Mouse (Mus musculus) heart, postnatal 25 days (tissue): ENCODE results near the gene Slco3a1. TPM values are rescaled to one million over a fixed set of nuclear protein-coding genes. Genes with fewer than 3 reads are reported as not detected.

ENCODE experiments used
- DNase-seq: peaks from one replicate; pipeline ENCODE4 v3.0.0; 2022; ENCODE audit warnings: low spot score
- intact Hi-C: fragments of 180-260 bp; cut with DNase I; formaldehyde crosslinking; loops from one replicate; pipeline ENCODE4 v1.15.1; 2025
- total RNA-seq, 2 experiments: library from RNA; stranded (reverse); gene quantifications; 2 replicates each; pipeline ENCODE4 v1.2.3; 2021

Gene Slco3a1
- total RNA-seq, 2 experiments from 2014 or later: 95.3 to 105 TPM

- no peak for DNase-seq
- intact Hi-C loops: loop anchor here (2.0 to 10.0 kb wide), 2 partner anchors 186 to 366 kb away; partner anchors contain the start of gene Slco3a1
These were observed 186.2 kb downstream of the Slco3a1 start for GRCm38 (mm10) chr7:74368256-74368980.

- intact Hi-C loops: loop anchor here (10.0 kb wide), 1 partner anchor 367 kb away; no protein-coding TSS in a partner anchor
- no peak for DNase-seq
These were observed 187.2 kb downstream of the Slco3a1 start for GRCm38 (mm10) chr7:74367350-74367749.

GRCm38 (mm10) chr7:74365623-74366022 is 189.0 kb downstream of the Slco3a1 start:
- intact Hi-C loops: loop anchor here (10.0 kb wide), 1 partner anchor 369 kb away; no protein-coding TSS in a partner anchor

GRCm38 (mm10) chr7:74364956-74365355 is 189.6 kb downstream of the Slco3a1 start:
- no peak for DNase-seq
- intact Hi-C loops: loop anchor here (10.0 kb wide), 1 partner anchor 370 kb away; no protein-coding TSS in a partner anchor

More at GRCm38 (mm10) chr7:74365623-74366022, 189.0 kb downstream of the Slco3a1 start:
- no peak for DNase-seq

- no peak for DNase-seq
These were observed 191.1 kb downstream of the Slco3a1 start for GRCm38 (mm10) chr7:74363440-74363839.

GRCm38 (mm10) chr7:74361677-74362076 is 192.9 kb downstream of the Slco3a1 start:
- intact Hi-C loops: loop anchor here (10.0 kb wide), 1 partner anchor 373 kb away; no protein-coding TSS in a partner anchor
- no peak for DNase-seq

More at GRCm38 (mm10) chr7:74363440-74363839, 191.1 kb downstream of the Slco3a1 start:
- intact Hi-C loops: loop anchor here (10.0 kb wide), 1 partner anchor 371 kb away; no protein-coding TSS in a partner anchor

- intact Hi-C loops: loop anchor here (2.0 kb wide), 1 partner anchor 332 kb away; no protein-coding TSS in a partner anchor
These were observed 197.6 kb downstream of the Slco3a1 start for GRCm38 (mm10) chr7:74357027-74357426.

GRCm38 (mm10) chr7:74354527-74355256 is 199.9 kb downstream of the Slco3a1 start:
- no peak for DNase-seq
- intact Hi-C loops: loop anchor here (2.0 to 5.0 kb wide), 2 partner anchors 47 to 700 kb away; no protein-coding TSS in a partner anchor

More at GRCm38 (mm10) chr7:74357027-74357426, 197.6 kb downstream of the Slco3a1 start:
- no peak for DNase-seq

- no peak for DNase-seq
- intact Hi-C loops: loop anchor here (2.0 to 5.0 kb wide), 2 partner anchors 47 to 699 kb away; no protein-coding TSS in a partner anchor
These were observed 200.7 kb downstream of the Slco3a1 start for GRCm38 (mm10) chr7:74353707-74354468.

GRCm38 (mm10) chr7:74353240-74353639 is 201.3 kb downstream of the Slco3a1 start:
- intact Hi-C loops: loop anchor here (5.0 kb wide), 1 partner anchor 46 kb away; no protein-coding TSS in a partner anchor
- DNase-seq: no peak

GRCm38 (mm10) chr7:74348318-74348890 is 206.2 kb downstream of the Slco3a1 start:
- intact Hi-C loops: no loop called here
- no peak for DNase-seq

GRCm38 (mm10) chr7:74347026-74347425 is 207.6 kb downstream of the Slco3a1 start:
- no peak for DNase-seq
- intact Hi-C loops: no loop called here

GRCm38 (mm10) chr7:74346451-74346850 is 208.1 kb downstream of the Slco3a1 start:
- DNase-seq: no peak
- intact Hi-C loops: no loop called here

GRCm38 (mm10) chr7:74341149-74341805 is 213.3 kb downstream of the Slco3a1 start:
- no peak for DNase-seq
- intact Hi-C loops: no loop called here

- DNase-seq: no peak
- intact Hi-C loops: no loop called here
These were observed 214.1 kb downstream of the Slco3a1 start for GRCm38 (mm10) chr7:74340419-74340954.

GRCm38 (mm10) chr7:74337677-74338420 is 216.7 kb downstream of the Slco3a1 start:
- intact Hi-C loops: no loop called here

GRCm38 (mm10) chr7:74332323-74332722 is 222.3 kb downstream of the Slco3a1 start:
- intact Hi-C loops: no loop called here
- DNase-seq: no peak

More at GRCm38 (mm10) chr7:74337677-74338420, 216.7 kb downstream of the Slco3a1 start:
- DNase-seq: no peak
